16 mouse cellular contexts compared by ENCODE assay signal in the genomic region with DNA sequence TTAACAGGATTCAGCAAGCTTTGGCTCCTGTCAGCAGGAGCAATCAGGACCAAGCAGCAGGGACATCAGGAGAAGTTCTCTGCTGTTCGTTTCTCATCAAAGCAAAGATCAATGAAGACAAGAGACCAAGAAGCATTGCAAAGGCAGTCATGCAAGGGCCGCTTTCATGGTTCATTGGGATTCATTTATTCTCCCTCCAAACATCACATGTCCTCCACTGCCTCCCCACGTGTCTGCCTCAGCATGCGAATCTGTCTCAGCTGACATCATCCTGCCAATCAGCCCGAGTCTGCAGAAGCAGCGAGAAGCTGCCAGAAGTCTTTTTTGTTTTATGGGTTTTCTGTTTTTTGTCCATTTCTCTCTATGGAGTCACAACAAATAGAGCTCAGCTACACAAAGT. TPM values are rescaled to one million over a fixed set of nuclear protein-coding genes. Genes with fewer than 3 reads are reported as not detected.
DNase-seq lines count a peak whose midpoint lies in the region; ATAC-seq lines count a peak whose summit lies in the region.
"Had no signal": no experiment of that assay in that cellular context is flagged by ENCODE, and none has a peak within 500 bp of the region (broad histone marks: within the 10 kb centered on the region; RNA-seq: fewer than 3 reads in every experiment).

No protein-coding gene starts in this region.

- no peak for ATAC-seq in midbrain, embryonic 13.5 days

- intact Hi-C loops in left cerebral cortex, postnatal 25 days (cut with DNase I): no loop called here

- peak; percentile 43 to 59 for DNase-seq in cerebellum, postnatal 10 days
- no peak for DNase-seq in cerebellum, adult 11 months
- DNase-seq in midbrain, embryonic 10.5 days (ENCODE audit: low spot score): peak; percentile 48
- DNase-seq in kidney, adult 9 months: peak; percentile 90
- DNase-seq in retina, embryonic 14.5 days (ENCODE audit: low spot score): peak; percentile 78
- no peak for DNase-seq in left cerebral cortex, postnatal 25 days (ENCODE audit: low spot score in 2 of 2)
- DNase-seq in layer of hippocampus, postnatal 10 days (ENCODE audit: low spot score in 2 of 2): no peak
- DNase-seq: cerebellum, adult 8-10 months; left cerebral cortex, postnatal 4 days; right cerebral cortex, postnatal 25 days had no signal

- no peaks in the 10 kb centered on the region for H3K36me3 ChIP-seq in midbrain, embryonic 10.5 days
- H3K36me3 ChIP-seq in midbrain, embryonic 13.5 days: no peaks in the 10 kb centered on the region
- H3K36me3 ChIP-seq: embryonic facial prominence, embryonic 12.5 days; heart, embryonic 10.5 days; hindbrain, embryonic 15.5 days had no signal

- WGBS in midbrain, embryonic 10.5 days: 29% methylated on average over 6 of the region's 6 CpGs
- WGBS in midbrain, embryonic 13.5 days: 9% methylated on average over 6 of the region's 6 CpGs

- no peak overlapping the region for H3K9ac ChIP-seq in midbrain, embryonic 13.5 days (replicated peaks)
- H3K9ac ChIP-seq: embryonic facial prominence, embryonic 12.5 days; hindbrain, embryonic 15.5 days; liver, embryonic 14.5 days had no signal

- H3K27ac ChIP-seq in midbrain, embryonic 10.5 days (replicated peaks): no peak overlapping the region
- H3K27ac ChIP-seq in midbrain, embryonic 13.5 days: no peak overlapping the region
- H3K27ac ChIP-seq: embryonic facial prominence, embryonic 12.5 days; heart, embryonic 10.5 days; hindbrain, embryonic 15.5 days; liver, embryonic 14.5 days had no signal

- H3K4me2 ChIP-seq in midbrain, embryonic 13.5 days (replicated peaks): no peak overlapping the region
- H3K4me2 ChIP-seq: embryonic facial prominence, embryonic 12.5 days; hindbrain, embryonic 15.5 days had no signal

- H3K27me3 ChIP-seq in midbrain, embryonic 10.5 days (ENCODE audit: low read depth, poor library complexity, severe bottlenecking): no peaks in the 10 kb centered on the region
- no peaks in the 10 kb centered on the region for H3K27me3 ChIP-seq in midbrain, embryonic 13.5 days
- H3K27me3 ChIP-seq: embryonic facial prominence, embryonic 12.5 days; hindbrain, embryonic 15.5 days had no signal

- H3K9me3 ChIP-seq in midbrain, embryonic 10.5 days (replicated peaks): no peaks in the 10 kb centered on the region
- H3K9me3 ChIP-seq in midbrain, embryonic 13.5 days: no peaks in the 10 kb centered on the region
- H3K9me3 ChIP-seq: embryonic facial prominence, embryonic 12.5 days; heart, embryonic 10.5 days; hindbrain, embryonic 15.5 days had no signal

- H3K4me1 ChIP-seq in midbrain, embryonic 10.5 days: peaks cover 6% of the 10 kb centered on the region; the same call in 1 of the 2 replicates
- H3K4me1 ChIP-seq in midbrain, embryonic 13.5 days (replicated peaks): peaks cover 7% of the 10 kb centered on the region

- H3K4me3 ChIP-seq in midbrain, embryonic 10.5 days: no peak overlapping the region
- H3K4me3 ChIP-seq in midbrain, embryonic 13.5 days (replicated peaks): no peak overlapping the region
- H3K4me3 ChIP-seq: embryonic facial prominence, embryonic 12.5 days; heart, embryonic 10.5 days; hindbrain, embryonic 15.5 days had no signal

RNA-seq across cellular contexts. Expression of a gene that starts 37.0 kb away (rescaled TPM):
- polyA plus RNA-seq in midbrain, embryonic 10.5 days (2016; fragmentation: Nextera tagmentation; extraction: Ambion mirVana): 51.0 and 98.3 TPM in 2 replicates
- 481 and 511 TPM in 2 replicates for polyA plus RNA-seq in midbrain, embryonic 13.5 days (2015; fragmentation: Nextera tagmentation; extraction: Ambion mirVana)
- total RNA-seq in left cerebral cortex, postnatal 25 days (2021): 100 to 1,000 TPM; 208 to 211 TPM
- total RNA-seq in layer of hippocampus, postnatal 10 days (2021): 100 to 1,000 TPM; 197 to 202 TPM
- total RNA-seq: gastrocnemius, adult 8-10 months had no signal

RNA-seq across cellular contexts. Expression of a gene that starts 37.5 kb away (rescaled TPM):
- 64.1 and 77.4 TPM in 2 replicates for polyA plus RNA-seq in midbrain, embryonic 10.5 days (2016; fragmentation: Nextera tagmentation; extraction: Ambion mirVana)
- polyA plus RNA-seq in midbrain, embryonic 13.5 days (2015; fragmentation: Nextera tagmentation; extraction: Ambion mirVana): 96.0 and 97.2 TPM in 2 replicates
- total RNA-seq in left cerebral cortex, postnatal 25 days (2021): 10 to 100 TPM; 73.0 to 74.4 TPM
- total RNA-seq in layer of hippocampus, postnatal 10 days (2021): 10 to 100 TPM; 65.6 to 78.1 TPM

Comparison
In these comparisons a context has a peak if more than half of its experiments do, and no peak if none do; other contexts are left out.
1. DNase-seq: peak in cerebellum, postnatal 10 days (2 of 2), midbrain, embryonic 10.5 days (single experiment), kidney, adult 9 months (single experiment) and retina, embryonic 14.5 days (single experiment); none in cerebellum, adult 11 months (single experiment), left cerebral cortex, postnatal 25 days (0 of 2) and layer of hippocampus, postnatal 10 days (0 of 2).